Mouse (Mus musculus): ENCODE data around the gene Tenm3. TPM values are rescaled to one million over a fixed set of nuclear protein-coding genes. Genes with fewer than 3 reads are reported as not detected.
A peak's percentile ranks its signal among the peaks of the same experiment; 100 is the strongest.

Gene Tenm3
- polyA plus RNA-seq, 1 experiment from 2014 or later: 47.0 TPM

DNA sequence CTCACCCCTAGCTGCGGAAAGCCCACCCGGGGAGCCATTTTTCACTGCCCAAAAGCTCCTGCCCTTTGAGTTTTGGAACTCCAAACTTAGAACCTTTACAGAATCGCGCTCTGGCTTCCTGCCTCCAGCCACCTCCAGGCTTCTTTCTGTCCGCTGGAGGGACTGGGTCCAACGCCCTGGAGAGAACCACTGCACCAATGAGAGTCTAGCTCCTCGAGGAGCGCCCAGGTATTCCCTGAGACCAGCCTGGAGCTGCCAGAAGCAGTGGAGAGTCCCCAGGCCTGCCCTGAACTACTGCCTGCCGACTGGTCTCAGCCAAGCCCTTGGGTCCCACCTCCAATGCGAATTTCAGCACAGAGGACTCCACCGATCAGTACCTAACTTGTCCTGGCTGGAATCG, 1.2 kb upstream of the Tenm3 start:
- H3K9ac ChIP-seq (replicated peaks; ENCODE audit: low read length): peak overlapping the region; percentile 52
- H3K4me1 ChIP-seq (ENCODE audit: control insufficient read depth, insufficient read depth, low read length): no peaks in the 10 kb centered on the region
- peak overlapping the region; percentile 73 for H3K4me3 ChIP-seq (ENCODE audit: low read depth, low read length)
- no peaks in the 10 kb centered on the region for H3K9me3 ChIP-seq (replicated peaks; ENCODE audit: control insufficient read depth, low read length)
- H3K27ac ChIP-seq (replicated peaks; ENCODE audit: low read depth, low read length): no peak overlapping the region
- 7% methylated on average over 12 of the region's 12 CpGs for WGBS
- H3K36me3 ChIP-seq (replicated peaks; ENCODE audit: control insufficient read depth, insufficient read depth, low read depth, low read length): no peaks in the 10 kb centered on the region
- DNase-seq (ENCODE audit: low spot score) (no peak), ATAC-seq (replicated peaks; ENCODE audit: insufficient number of reproducible peaks, low FRiP score, low TSS enrichment, low read depth) (no peak)
- H3K4me2 ChIP-seq (ENCODE audit: low read depth, low read length): peak overlapping the region; percentile 91
- H3K27me3 ChIP-seq (ENCODE audit: control insufficient read depth, insufficient read depth, low read length): peaks cover 3% of the 10 kb centered on the region; the same call in 1 of the 2 replicates

GRCm38 (mm10) chr8:48844370-48844905, 687 bp upstream of the Tenm3 start:
- no peaks in the 10 kb centered on the region for H3K36me3 ChIP-seq (replicated peaks; ENCODE audit: control insufficient read depth, insufficient read depth, low read depth, low read length)
- DNase-seq (ENCODE audit: low spot score) (no peak), ATAC-seq (replicated peaks; ENCODE audit: insufficient number of reproducible peaks, low FRiP score, low TSS enrichment, low read depth) (no peak)
- peak overlapping the region; percentile 73 for H3K4me3 ChIP-seq (ENCODE audit: low read depth, low read length)
- no peaks in the 10 kb centered on the region for H3K4me1 ChIP-seq (ENCODE audit: control insufficient read depth, insufficient read depth, low read length)
- peak overlapping the region; percentile 91 for H3K4me2 ChIP-seq (ENCODE audit: low read depth, low read length)
- WGBS: 1% methylated on average over 14 of the region's 14 CpGs
- H3K27ac ChIP-seq (replicated peaks; ENCODE audit: low read depth, low read length): no peak overlapping the region
- peak overlapping the region; percentile 87 for H3K9ac ChIP-seq (replicated peaks; ENCODE audit: low read length)
- peaks cover 3% of the 10 kb centered on the region; the same call in 1 of the 2 replicates for H3K27me3 ChIP-seq (ENCODE audit: control insufficient read depth, insufficient read depth, low read length)
- no peaks in the 10 kb centered on the region for H3K9me3 ChIP-seq (replicated peaks; ENCODE audit: control insufficient read depth, low read length)

DNA sequence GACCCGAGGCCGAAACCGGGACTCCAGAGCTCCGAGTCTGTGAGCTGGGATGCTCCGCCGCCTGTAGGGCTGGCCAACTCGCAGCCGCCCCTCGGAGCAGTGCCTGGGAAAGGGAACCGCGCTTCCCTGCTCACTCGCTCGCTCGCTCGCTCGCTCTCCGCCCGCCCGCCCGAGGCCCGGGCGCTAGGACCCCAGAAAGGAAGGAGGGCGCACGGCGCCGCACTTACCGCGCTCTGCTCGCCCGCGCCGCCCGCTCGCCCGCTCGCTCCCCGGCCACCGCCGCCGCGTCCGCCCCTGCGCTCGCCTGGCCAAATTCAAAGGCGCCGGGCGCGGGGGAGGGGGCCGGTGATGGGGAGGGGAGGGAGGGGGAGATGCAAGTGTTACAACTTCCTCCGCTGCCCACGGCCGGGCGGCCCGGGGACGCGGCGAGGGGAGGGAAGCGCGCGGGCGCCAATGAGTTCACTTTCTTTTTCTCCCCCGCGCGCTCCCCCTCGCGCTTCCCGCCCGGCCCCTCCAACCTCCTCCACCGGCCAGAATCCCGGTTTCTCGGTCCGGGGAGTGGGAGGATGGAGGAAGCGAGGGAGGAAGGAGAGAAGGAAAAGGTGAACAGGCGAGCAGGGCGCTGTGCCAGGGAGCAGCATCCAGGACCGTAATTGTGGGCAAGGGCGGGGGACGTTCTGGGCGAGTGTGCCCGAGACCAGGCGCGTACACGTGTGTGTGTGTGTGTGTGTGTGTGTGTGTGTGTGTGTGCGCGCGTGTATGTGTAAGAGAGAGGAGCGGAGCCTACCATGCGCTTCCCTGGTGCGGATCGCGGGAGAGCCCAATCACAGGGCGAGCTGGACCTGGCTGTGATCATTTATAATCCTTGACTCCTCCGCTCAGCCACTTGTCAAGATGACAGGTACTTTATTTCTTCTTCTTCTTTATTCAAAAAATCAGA, 490 bp downstream of the Tenm3 start:
- peak overlapping the region; percentile 91 for H3K4me2 ChIP-seq (ENCODE audit: low read depth, low read length)
- H3K4me1 ChIP-seq (ENCODE audit: control insufficient read depth, insufficient read depth, low read length): no peaks in the 10 kb centered on the region
- H3K9me3 ChIP-seq (replicated peaks; ENCODE audit: control insufficient read depth, low read length): no peaks in the 10 kb centered on the region
- no peaks in the 10 kb centered on the region for H3K36me3 ChIP-seq (replicated peaks; ENCODE audit: control insufficient read depth, insufficient read depth, low read depth, low read length)
- H3K27me3 ChIP-seq (ENCODE audit: control insufficient read depth, insufficient read depth, low read length): peaks cover 3% of the 10 kb centered on the region; the same call in 1 of the 2 replicates
- H3K9ac ChIP-seq (replicated peaks; ENCODE audit: low read length): peak overlapping the region; percentile 87
- H3K4me3 ChIP-seq (ENCODE audit: low read depth, low read length): peak overlapping the region; percentile 73
- DNase-seq (ENCODE audit: low spot score): peak; percentile 74
- ATAC-seq (replicated peaks; ENCODE audit: insufficient number of reproducible peaks, low FRiP score, low TSS enrichment, low read depth): peak; percentile 76
- WGBS: 0% methylated on average over 66 of the region's 93 CpGs
- peak overlapping the region; percentile 69 for H3K27ac ChIP-seq (replicated peaks; ENCODE audit: low read depth, low read length)

DNA sequence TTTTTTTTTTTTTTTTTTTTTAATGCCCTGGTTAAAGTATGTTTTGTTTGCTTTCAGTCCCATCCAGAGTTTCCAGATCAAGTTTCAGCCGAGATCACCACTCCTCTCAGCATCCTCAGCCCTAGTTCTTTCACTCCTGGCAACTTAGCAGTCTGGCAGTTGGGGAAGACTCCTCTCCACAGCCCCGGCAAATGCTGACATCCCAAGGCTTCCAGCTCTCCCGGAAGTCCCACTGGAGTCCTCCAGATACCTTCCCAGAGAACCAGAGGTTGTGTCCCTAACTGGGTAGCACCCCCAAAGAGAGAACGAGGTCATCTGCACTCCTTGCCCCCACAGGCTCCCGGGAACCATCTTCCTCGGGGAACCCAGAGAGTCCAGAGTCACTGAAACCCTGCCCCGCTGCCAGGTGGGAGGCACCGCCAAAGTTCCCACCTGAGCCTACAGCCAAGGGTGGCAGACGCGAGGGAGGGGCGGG, 1.2 kb downstream of the Tenm3 start:
- H3K27ac ChIP-seq (replicated peaks; ENCODE audit: low read depth, low read length): peak overlapping the region; percentile 69
- DNase-seq (ENCODE audit: low spot score): no peak
- H3K9ac ChIP-seq (replicated peaks; ENCODE audit: low read length): peak overlapping the region; percentile 87
- peaks cover 3% of the 10 kb centered on the region; the same call in 1 of the 2 replicates for H3K27me3 ChIP-seq (ENCODE audit: control insufficient read depth, insufficient read depth, low read length)
- H3K9me3 ChIP-seq (replicated peaks; ENCODE audit: control insufficient read depth, low read length): no peaks in the 10 kb centered on the region
- ATAC-seq (replicated peaks; ENCODE audit: insufficient number of reproducible peaks, low FRiP score, low TSS enrichment, low read depth): no peak
- under 1% methylated on average over 8 of the region's 11 CpGs for WGBS
- H3K36me3 ChIP-seq (replicated peaks; ENCODE audit: control insufficient read depth, insufficient read depth, low read depth, low read length): no peaks in the 10 kb centered on the region
- H3K4me2 ChIP-seq (ENCODE audit: low read depth, low read length): peak overlapping the region; percentile 91
- H3K4me1 ChIP-seq (ENCODE audit: control insufficient read depth, insufficient read depth, low read length): no peaks in the 10 kb centered on the region
- H3K4me3 ChIP-seq (ENCODE audit: low read depth, low read length): peak overlapping the region; percentile 73

DNA sequence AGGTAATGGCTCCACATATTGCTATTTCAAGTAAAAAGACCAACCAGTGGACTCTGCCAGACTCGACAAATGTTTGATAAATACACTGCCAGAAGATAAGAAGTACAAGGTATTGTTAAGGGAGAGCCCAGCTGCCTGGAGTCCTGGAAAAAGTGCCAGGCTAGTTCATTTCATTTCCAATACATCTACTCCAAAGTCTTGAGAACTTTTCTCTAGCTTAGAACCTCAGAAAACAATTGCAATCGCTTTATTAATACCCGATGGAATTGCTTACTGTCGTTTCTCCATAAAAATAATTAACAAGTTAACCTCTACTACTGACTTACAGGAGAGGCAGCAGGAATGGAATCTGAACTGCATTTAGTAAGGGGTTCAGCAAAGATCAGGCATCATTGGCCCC, 1.7 kb downstream of the Tenm3 start:
- Histone ChIP-seq H3K27me3 (ENCODE audit: control insufficient read depth, insufficient read depth, low read length) (peaks cover 3% of the 10 kb centered on the region; the same call in 1 of the 2 replicates), H3K4me3 (ENCODE audit: low read depth, low read length) (peak overlapping the region; percentile 73), H3K4me2 (ENCODE audit: low read depth, low read length) (peak overlapping the region; percentile 91), H3K27ac (replicated peaks; ENCODE audit: low read depth, low read length) (no peak overlapping the region), H3K36me3 (replicated peaks; ENCODE audit: control insufficient read depth, insufficient read depth, low read depth, low read length) (no peaks in the 10 kb centered on the region), H3K4me1 (ENCODE audit: control insufficient read depth, insufficient read depth, low read length) (no peaks in the 10 kb centered on the region), H3K9ac (replicated peaks; ENCODE audit: low read length) (no peak overlapping the region), H3K9me3 (replicated peaks; ENCODE audit: control insufficient read depth, low read length) (no peaks in the 10 kb centered on the region)
- DNase-seq (ENCODE audit: low spot score) (no peak), ATAC-seq (replicated peaks; ENCODE audit: insufficient number of reproducible peaks, low FRiP score, low TSS enrichment, low read depth) (no peak)
- 10% methylated on average over 4 of the region's 4 CpGs for WGBS

DNA sequence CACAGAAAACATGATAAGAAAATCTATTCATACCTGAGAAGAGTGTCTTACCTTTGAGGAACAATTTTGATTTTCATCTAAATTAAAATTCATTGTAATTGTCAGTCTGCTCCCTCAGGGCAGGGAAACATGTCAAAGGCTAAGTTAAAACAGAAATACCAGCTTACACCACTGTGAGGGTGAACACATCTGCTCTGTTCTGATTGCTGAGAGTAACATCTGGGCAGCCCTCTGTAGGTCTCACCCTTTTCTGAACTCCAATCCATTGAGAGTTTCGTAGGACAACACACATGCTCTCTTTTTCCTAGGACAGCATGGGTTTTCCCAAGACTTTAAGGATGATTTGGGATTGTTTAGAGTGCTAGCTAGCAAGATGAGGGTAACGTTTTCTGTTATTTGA, 8.0 kb downstream of the Tenm3 start:
- H3K27ac ChIP-seq (replicated peaks; ENCODE audit: low read depth, low read length): no peak overlapping the region
- H3K27me3 ChIP-seq (ENCODE audit: control insufficient read depth, insufficient read depth, low read length): no peaks in the 10 kb centered on the region
- H3K9me3 ChIP-seq (replicated peaks; ENCODE audit: control insufficient read depth, low read length): no peaks in the 10 kb centered on the region
- 25% methylated on average over 2 of the region's 2 CpGs for WGBS
- ATAC-seq (replicated peaks; ENCODE audit: insufficient number of reproducible peaks, low FRiP score, low TSS enrichment, low read depth) (no peak), DNase-seq (ENCODE audit: low spot score) (peak; percentile 66)
- no peaks in the 10 kb centered on the region for H3K36me3 ChIP-seq (replicated peaks; ENCODE audit: control insufficient read depth, insufficient read depth, low read depth, low read length)
- H3K4me3 ChIP-seq (ENCODE audit: low read depth, low read length): no peak overlapping the region
- no peaks in the 10 kb centered on the region for H3K4me1 ChIP-seq (ENCODE audit: control insufficient read depth, insufficient read depth, low read length)
- no peak overlapping the region for H3K4me2 ChIP-seq (ENCODE audit: low read depth, low read length)
- no peak overlapping the region for H3K9ac ChIP-seq (replicated peaks; ENCODE audit: low read length)

- H3K27me3 ChIP-seq (ENCODE audit: control insufficient read depth, insufficient read depth, low read length): no peaks in the 10 kb centered on the region
- H3K9me3 ChIP-seq (replicated peaks; ENCODE audit: control insufficient read depth, low read length): no peaks in the 10 kb centered on the region
- H3K4me2 ChIP-seq (ENCODE audit: low read depth, low read length): no peak overlapping the region
- H3K36me3 ChIP-seq (replicated peaks; ENCODE audit: control insufficient read depth, insufficient read depth, low read depth, low read length): no peaks in the 10 kb centered on the region
- no peak overlapping the region for H3K4me3 ChIP-seq (ENCODE audit: low read depth, low read length)
- no peak overlapping the region for H3K27ac ChIP-seq (replicated peaks; ENCODE audit: low read depth, low read length)
- WGBS: 54% methylated on average over 9 of the region's 9 CpGs
- H3K9ac ChIP-seq (replicated peaks; ENCODE audit: low read length): no peak overlapping the region
- H3K4me1 ChIP-seq (ENCODE audit: control insufficient read depth, insufficient read depth, low read length): no peaks in the 10 kb centered on the region
- ATAC-seq (replicated peaks; ENCODE audit: insufficient number of reproducible peaks, low FRiP score, low TSS enrichment, low read depth) (no peak), DNase-seq (ENCODE audit: low spot score) (no peak)
These were observed 16.3 kb downstream of the Tenm3 start for GRCm38 (mm10) chr8:48827454-48827853.

DNA sequence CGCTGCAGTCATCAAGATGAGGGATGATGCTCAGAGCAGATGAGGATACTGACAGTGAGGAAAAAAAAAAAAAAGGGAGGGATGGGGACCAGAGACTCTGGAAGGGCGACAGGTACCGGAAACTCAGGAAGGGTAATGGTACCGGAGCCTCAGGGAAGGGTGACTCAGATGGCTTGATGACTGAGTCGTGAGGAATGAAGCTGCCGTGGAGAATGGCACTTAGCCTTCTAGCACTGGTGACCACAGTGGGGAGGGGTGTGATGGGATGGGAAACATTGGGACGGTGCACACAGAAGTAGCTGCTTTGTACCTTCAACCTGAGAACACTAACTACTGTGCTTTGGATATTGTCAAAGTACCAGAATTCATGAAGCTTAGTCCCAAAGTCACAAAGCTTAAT, 18.1 kb downstream of the Tenm3 start:
- 92% methylated on average over 7 of the region's 7 CpGs for whole genome bisulfite sequencing
- no peaks in the 10 kb centered on the region for H3K36me3 ChIP-seq (replicated peaks; ENCODE audit: control insufficient read depth, insufficient read depth, low read depth, low read length)
- H3K27me3 ChIP-seq (ENCODE audit: control insufficient read depth, insufficient read depth, low read length): no peaks in the 10 kb centered on the region
- H3K4me1 ChIP-seq (ENCODE audit: control insufficient read depth, insufficient read depth, low read length): no peaks in the 10 kb centered on the region
- no peak overlapping the region for H3K9ac ChIP-seq (replicated peaks; ENCODE audit: low read length)
- no peaks in the 10 kb centered on the region for H3K9me3 ChIP-seq (replicated peaks; ENCODE audit: control insufficient read depth, low read length)
- no peak overlapping the region for H3K27ac ChIP-seq (replicated peaks; ENCODE audit: low read depth, low read length)
- ATAC-seq (replicated peaks; ENCODE audit: insufficient number of reproducible peaks, low FRiP score, low TSS enrichment, low read depth): no peak
- H3K4me2 ChIP-seq (ENCODE audit: low read depth, low read length): no peak overlapping the region
- no peak overlapping the region for H3K4me3 ChIP-seq (ENCODE audit: low read depth, low read length)
- DNase-seq (ENCODE audit: low spot score): no peak

Measured in embryonic facial prominence, embryonic 11.5 days (tissue).